Mouse (Mus musculus): ENCODE data around the gene Gria1. TPM values are rescaled to one million over a fixed set of nuclear protein-coding genes. Genes with fewer than 3 reads are reported as not detected.

Gene Gria1
- total and polyA plus RNA-seq, 2 experiments from 2014 or later, result 61.8 to 76.1 TPM

DNA sequence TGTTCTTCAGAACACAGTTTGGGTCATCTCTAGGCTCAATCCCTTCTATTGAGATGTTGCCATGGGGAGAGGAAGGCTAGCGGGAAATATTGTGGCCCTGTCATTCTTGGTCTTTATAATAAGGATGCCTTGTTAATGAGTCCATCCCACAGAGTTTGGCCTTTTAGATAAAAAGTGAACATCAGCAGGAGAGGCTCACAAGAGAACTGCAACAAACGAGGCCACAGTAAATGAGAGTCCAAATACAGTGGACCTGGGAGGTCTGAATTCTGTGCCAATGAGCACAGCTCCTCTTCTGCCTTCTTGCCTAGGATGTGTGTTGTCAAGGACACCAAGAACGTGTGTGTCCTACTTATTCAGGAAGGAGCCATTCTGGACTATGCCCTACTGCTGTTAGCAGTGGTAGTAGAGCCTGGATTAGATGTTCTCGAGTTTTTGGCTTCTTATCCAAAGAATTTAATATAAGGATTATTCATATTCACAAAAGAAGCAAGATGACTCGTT, 92.6 kb downstream of the Gria1 start:
- ATAC-seq (ENCODE audit: low FRiP score), result peak; percentile 60; the same call in 1 of the 2 replicates
- Histone ChIP-seq H3K9ac (replicated peaks; ENCODE audit: low read length, poor library complexity, severe bottlenecking) (no peak overlapping the region), H3K27me3 (ENCODE audit: insufficient read depth, low read length) (no peaks in the 10 kb centered on the region), H3K4me3 (ENCODE audit: low read depth, low read length) (no peak overlapping the region), H3K9me3 (ENCODE audit: low read length) (no peaks in the 10 kb centered on the region), H3K27ac (ENCODE audit: low read depth, low read length) (no peak overlapping the region), H3K36me3 (ENCODE audit: insufficient read depth, low read length) (no peaks in the 10 kb centered on the region), H3K4me2 (ENCODE audit: low read depth, low read length, poor library complexity, severe bottlenecking) (no peak overlapping the region), H3K4me1 (ENCODE audit: insufficient read depth, low read length) (no peaks in the 10 kb centered on the region)
- peak; percentile 69 for DNase-seq (ENCODE audit: low spot score)
- 68% methylated on average over 5 of the region's 5 CpGs for WGBS
- TF ChIP-seq CTCF (IDR thresholded peaks at IDR 0.05), result no peak

DNA sequence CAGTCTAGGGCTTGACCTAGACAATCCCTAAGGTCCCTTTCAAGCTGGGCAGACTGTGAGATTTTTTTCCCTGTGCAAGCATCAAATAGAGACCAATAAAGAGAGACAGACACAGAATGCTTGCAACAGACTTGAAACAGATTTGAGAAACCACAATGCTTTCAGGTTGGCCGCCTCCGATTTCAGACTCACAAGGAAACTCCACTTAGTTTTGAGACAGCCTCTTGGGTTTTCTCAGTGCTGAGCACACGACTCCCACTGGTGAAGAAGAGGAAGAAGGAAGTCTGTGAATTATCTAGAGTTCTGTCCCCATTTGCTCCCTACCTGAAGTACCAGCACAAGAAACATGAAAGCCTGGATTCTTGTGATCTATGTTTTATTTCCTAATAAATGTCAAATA, 94.5 kb downstream of the Gria1 start:
- 81% methylated on average over 3 of the region's 3 CpGs for WGBS
- Histone ChIP-seq H3K9ac (replicated peaks; ENCODE audit: low read length, poor library complexity, severe bottlenecking) (no peak overlapping the region), H3K9me3 (ENCODE audit: low read length) (no peaks in the 10 kb centered on the region), H3K4me2 (ENCODE audit: low read depth, low read length, poor library complexity, severe bottlenecking) (no peak overlapping the region), H3K36me3 (ENCODE audit: insufficient read depth, low read length) (no peaks in the 10 kb centered on the region), H3K27me3 (ENCODE audit: insufficient read depth, low read length) (no peaks in the 10 kb centered on the region), H3K4me3 (ENCODE audit: low read depth, low read length) (no peak overlapping the region), H3K4me1 (ENCODE audit: insufficient read depth, low read length) (no peaks in the 10 kb centered on the region), H3K27ac (ENCODE audit: low read depth, low read length) (no peak overlapping the region)
- ATAC-seq (ENCODE audit: low FRiP score) (no peak), DNase-seq (ENCODE audit: low spot score) (no peak)
- TF ChIP-seq CTCF (IDR thresholded peaks at IDR 0.05), result no peak

DNA sequence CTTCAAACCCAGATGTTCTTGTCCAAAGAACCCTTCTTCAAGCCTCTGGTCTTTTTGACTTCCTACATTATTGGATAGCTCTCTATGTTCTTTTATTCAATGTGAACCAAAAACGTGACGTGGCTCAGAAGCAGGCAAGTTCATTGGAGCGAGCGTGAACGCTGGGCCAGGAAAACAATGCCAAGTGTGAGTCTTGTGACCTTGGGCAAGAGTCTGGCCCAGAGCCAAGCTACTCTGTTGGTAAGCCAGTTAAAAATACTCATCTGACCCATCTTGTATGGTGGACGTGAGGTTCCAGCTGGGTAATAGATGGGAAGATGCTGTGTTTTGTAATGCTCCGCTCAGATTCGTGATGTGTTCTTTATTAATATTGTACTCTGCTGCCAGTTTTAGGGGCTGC, 101.2 kb downstream of the Gria1 start:
- ATAC-seq (ENCODE audit: low FRiP score) (no peak), DNase-seq (ENCODE audit: low spot score) (peak; percentile 77)
- WGBS, result 73% methylated on average over 8 of the region's 8 CpGs

DNA sequence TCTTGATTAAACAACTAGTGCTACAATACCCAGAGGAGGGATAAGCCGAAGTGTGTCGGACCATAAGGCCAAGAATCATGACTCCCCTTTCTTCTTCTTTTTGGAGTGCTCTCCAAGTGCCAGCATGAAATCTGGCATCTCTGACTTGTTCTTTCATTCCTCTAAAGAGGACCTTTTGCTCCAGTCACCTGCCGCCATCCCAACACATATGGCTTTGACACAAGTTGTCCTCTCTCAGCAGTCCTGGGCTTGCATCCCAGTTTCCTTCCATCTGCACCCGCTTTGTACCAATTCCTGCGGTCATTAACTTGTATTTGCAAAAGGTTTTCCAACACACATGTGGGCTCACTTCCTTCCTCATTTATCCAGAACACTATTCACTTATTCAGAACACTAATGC, 103.2 kb downstream of the Gria1 start:
- H3K4me3 ChIP-seq (ENCODE audit: low read depth, low read length), result no peak overlapping the region
- H3K27me3 ChIP-seq (ENCODE audit: insufficient read depth, low read length), result no peaks in the 10 kb centered on the region
- no peak overlapping the region for H3K4me2 ChIP-seq (ENCODE audit: low read depth, low read length, poor library complexity, severe bottlenecking)
- no peak for TF ChIP-seq CTCF (IDR thresholded peaks at IDR 0.05)
- H3K9ac ChIP-seq (replicated peaks; ENCODE audit: low read length, poor library complexity, severe bottlenecking), result no peak overlapping the region
- 89% methylated on average over 5 of the region's 5 CpGs for WGBS
- ATAC-seq (ENCODE audit: low FRiP score) (no peak), DNase-seq (ENCODE audit: low spot score) (peak; percentile 53)
- H3K36me3 ChIP-seq (ENCODE audit: insufficient read depth, low read length), result no peaks in the 10 kb centered on the region
- no peak overlapping the region for H3K27ac ChIP-seq (ENCODE audit: low read depth, low read length)
- no peaks in the 10 kb centered on the region for H3K9me3 ChIP-seq (ENCODE audit: low read length)
- H3K4me1 ChIP-seq (ENCODE audit: insufficient read depth, low read length), result no peaks in the 10 kb centered on the region

More for the DNA sequence above, 101.2 kb downstream of the Gria1 start:
- Histone ChIP-seq H3K9ac (replicated peaks; ENCODE audit: low read length, poor library complexity, severe bottlenecking) (no peak overlapping the region), H3K27me3 (ENCODE audit: insufficient read depth, low read length) (no peaks in the 10 kb centered on the region), H3K36me3 (ENCODE audit: insufficient read depth, low read length) (no peaks in the 10 kb centered on the region), H3K4me1 (ENCODE audit: insufficient read depth, low read length) (no peaks in the 10 kb centered on the region), H3K4me2 (ENCODE audit: low read depth, low read length, poor library complexity, severe bottlenecking) (no peak overlapping the region), H3K27ac (ENCODE audit: low read depth, low read length) (no peak overlapping the region), H3K9me3 (ENCODE audit: low read length) (no peaks in the 10 kb centered on the region), H3K4me3 (ENCODE audit: low read depth, low read length) (no peak overlapping the region)
- TF ChIP-seq CTCF (IDR thresholded peaks at IDR 0.05), result no peak

GRCm38 (mm10) chr11:57127066-57127465, 115.9 kb downstream of the Gria1 start:
- DNase-seq (ENCODE audit: low spot score) (no peak), ATAC-seq (ENCODE audit: low FRiP score) (no peak)
- no peaks in the 10 kb centered on the region for H3K9me3 ChIP-seq (ENCODE audit: low read length)
- H3K27me3 ChIP-seq (ENCODE audit: insufficient read depth, low read length), result no peaks in the 10 kb centered on the region
- H3K4me3 ChIP-seq (ENCODE audit: low read depth, low read length), result no peak overlapping the region
- no peak for TF ChIP-seq CTCF (IDR thresholded peaks at IDR 0.05)
- H3K4me2 ChIP-seq (ENCODE audit: low read depth, low read length, poor library complexity, severe bottlenecking), result no peak overlapping the region
- no peaks in the 10 kb centered on the region for H3K4me1 ChIP-seq (ENCODE audit: insufficient read depth, low read length)
- H3K27ac ChIP-seq (ENCODE audit: low read depth, low read length), result no peak overlapping the region
- WGBS, result 82% methylated on average over 8 of the region's 8 CpGs
- no peaks in the 10 kb centered on the region for H3K36me3 ChIP-seq (ENCODE audit: insufficient read depth, low read length)
- H3K9ac ChIP-seq (replicated peaks; ENCODE audit: low read length, poor library complexity, severe bottlenecking), result no peak overlapping the region

GRCm38 (mm10) chr11:57140162-57140780, 129.1 kb downstream of the Gria1 start:
- no peak for DNase-seq (ENCODE audit: low spot score)
- H3K4me2 ChIP-seq (ENCODE audit: low read depth, low read length, poor library complexity, severe bottlenecking), result no peak overlapping the region
- no peak overlapping the region for H3K4me3 ChIP-seq (ENCODE audit: low read depth, low read length)
- H3K4me1 ChIP-seq (ENCODE audit: insufficient read depth, low read length), result no peaks in the 10 kb centered on the region; the same call in 1 of the 2 replicates
- H3K27me3 ChIP-seq (ENCODE audit: insufficient read depth, low read length), result no peaks in the 10 kb centered on the region
- 68% methylated on average over 14 of the region's 14 CpGs for WGBS
- H3K9me3 ChIP-seq (ENCODE audit: low read length), result no peaks in the 10 kb centered on the region
- no peaks in the 10 kb centered on the region for H3K36me3 ChIP-seq (ENCODE audit: insufficient read depth, low read length)
- H3K9ac ChIP-seq (replicated peaks; ENCODE audit: low read length, poor library complexity, severe bottlenecking), result no peak overlapping the region
- ATAC-seq (ENCODE audit: low FRiP score), result no peak
- peak overlapping the region; percentile 6; the same call in 1 of the 2 replicates for H3K27ac ChIP-seq (ENCODE audit: low read depth, low read length)
- no peak for TF ChIP-seq CTCF (IDR thresholded peaks at IDR 0.05)
